Mouse (Mus musculus): ENCODE results near the gene Tomm40l. TPM values are rescaled to one million over a fixed set of nuclear protein-coding genes. Genes with fewer than 3 reads are reported as not detected.

The Tomm40l gene
- polyA plus RNA-seq (2017; shearing (Covaris generic)): 10 to 100 TPM; 25.1 to 27.8 TPM

- peak; percentile 98 for ATAC-seq
These were observed at the start of gene Tomm40l for GRCm38 (mm10) chr1:171222238-171223155. Gene Tomm40l (minus strand): TSS chr1:171222514.

- ATAC-seq: no peak
These were observed 49.8 kb upstream of the Tomm40l start for GRCm38 (mm10) chr1:171272086-171272485.

GRCm38 (mm10) chr1:171271622-171272021 is 49.3 kb upstream of the Tomm40l start:
- ATAC-seq: no peak

GRCm38 (mm10) chr1:171271196-171271595 is 48.9 kb upstream of the Tomm40l start:
- ATAC-seq: no peak

- ATAC-seq: peak; percentile 39
These were observed 48.2 kb upstream of the Tomm40l start for GRCm38 (mm10) chr1:171270573-171270900.

- ATAC-seq: peak; percentile 99
These were observed 47.7 kb upstream of the Tomm40l start, which contains the start of gene B4galt3 for GRCm38 (mm10) chr1:171269848-171270572. Gene B4galt3 (plus strand): TSS chr1:171270328.

GRCm38 (mm10) chr1:171268341-171268740 is 46.0 kb upstream of the Tomm40l start:
- ATAC-seq: no peak

- ATAC-seq: no peak
These were observed 43.8 kb upstream of the Tomm40l start for GRCm38 (mm10) chr1:171265971-171266744.

- ATAC-seq: no peak
These were observed 41.5 kb upstream of the Tomm40l start for GRCm38 (mm10) chr1:171263666-171264461.

GRCm38 (mm10) chr1:171263185-171263611 is 40.9 kb upstream of the Tomm40l start:
- no peak for ATAC-seq

- peak; percentile 64 for ATAC-seq
These were observed 40.3 kb upstream of the Tomm40l start for GRCm38 (mm10) chr1:171262594-171263130.

- ATAC-seq: no peak
These were observed 38.0 kb upstream of the Tomm40l start for GRCm38 (mm10) chr1:171260316-171260715.

GRCm38 (mm10) chr1:171258921-171259320 is 36.6 kb upstream of the Tomm40l start:
- ATAC-seq: no peak

- no peak for ATAC-seq
These were observed 35.5 kb upstream of the Tomm40l start for GRCm38 (mm10) chr1:171257781-171258180.

- ATAC-seq: peak; percentile 73
These were observed 34.7 kb upstream of the Tomm40l start for GRCm38 (mm10) chr1:171256937-171257548.

- no peak for ATAC-seq
These were observed 33.9 kb upstream of the Tomm40l start for GRCm38 (mm10) chr1:171256095-171256818.

- ATAC-seq: no peak
These were observed 30.1 kb upstream of the Tomm40l start for GRCm38 (mm10) chr1:171252415-171252814.

GRCm38 (mm10) chr1:171251594-171252324 is 29.4 kb upstream of the Tomm40l start:
- ATAC-seq: no peak
